Mouse (Mus musculus) small intestine, adult 2 months (tissue): ENCODE measurements around the gene Lce1d.

ENCODE experiments used
- CTCF ChIP-seq: fragments of 200-500 bp; IDR thresholded peaks from 2 replicates; pipeline ENCODE4 v1.5.1; 2012; ENCODE audit warnings: low read depth, mild to moderate bottlenecking, control low read depth, inconsistent platforms, low read length, moderate library complexity, mixed read lengths; ENCODE audit not compliant: insufficient replicate concordance, insufficient read length; ENCODE audit errors: extremely low read depth
- POLR2A ChIP-seq: fragments of 200-500 bp; IDR thresholded peaks from 2 replicates; pipeline ENCODE4 v1.6.1; 2012; ENCODE audit warnings: low read depth, mild to moderate bottlenecking, control low read depth, inconsistent platforms, low read length, moderate library complexity

- TF ChIP-seq CTCF: no peak
- no peak for TF ChIP-seq POLR2A
Measured at GRCm38 (mm10) chr3:92694613-92695012, 7.6 kb upstream of the Lce1d start.
